Mouse (Mus musculus): ENCODE data around the gene Sptbn1. TPM values are rescaled to one million over a fixed set of nuclear protein-coding genes. Genes with fewer than 3 reads are reported as not detected.
A peak's percentile ranks its signal among the peaks of the same experiment; 100 is the strongest.

Sptbn1 gene
- polyA plus RNA-seq, 1 experiment from 2014 or later, result 185 TPM

DNA sequence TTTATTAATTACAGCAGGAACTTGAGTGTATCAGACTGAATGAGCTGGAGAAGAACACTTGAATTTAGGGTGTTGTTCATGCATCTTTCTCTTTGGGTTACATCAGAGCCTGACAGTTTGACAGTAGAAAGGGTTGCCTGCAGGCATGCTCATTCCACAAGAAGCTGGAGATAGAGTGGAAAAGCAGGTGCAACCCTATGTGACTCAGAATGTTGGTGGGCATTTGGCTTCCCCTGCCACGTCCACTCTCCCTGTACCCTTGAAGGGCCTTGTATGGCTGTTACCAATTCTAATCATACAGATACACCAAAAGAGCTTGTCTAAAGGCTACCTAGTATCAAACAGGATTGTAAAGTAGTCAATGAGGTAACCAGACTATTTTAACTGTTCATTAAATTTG is 106.2 kb downstream of the Sptbn1 start:
- no peak overlapping the region for H3K9ac ChIP-seq (ENCODE audit: low read depth, low read length)
- WGBS, result 96% methylated on average over 1 of the region's 1 CpGs
- H3K4me2 ChIP-seq (ENCODE audit: low read length), result no peak overlapping the region
- H3K27me3 ChIP-seq (ENCODE audit: control insufficient read depth, insufficient read depth, low read depth, low read length), result no peaks in the 10 kb centered on the region
- H3K4me1 ChIP-seq (ENCODE audit: control insufficient read depth, insufficient read depth, low read length), result peaks cover 22% of the 10 kb centered on the region
- H3K9me3 ChIP-seq (replicated peaks; ENCODE audit: control insufficient read depth, low read length, poor library complexity, severe bottlenecking), result no peaks in the 10 kb centered on the region
- H3K4me3 ChIP-seq (ENCODE audit: low read depth, low read length), result no peak overlapping the region
- no peaks in the 10 kb centered on the region for H3K36me3 ChIP-seq (ENCODE audit: control insufficient read depth, insufficient read depth, low read length)
- H3K27ac ChIP-seq (ENCODE audit: low read length), result no peak overlapping the region
- ATAC-seq, result no peak

DNA sequence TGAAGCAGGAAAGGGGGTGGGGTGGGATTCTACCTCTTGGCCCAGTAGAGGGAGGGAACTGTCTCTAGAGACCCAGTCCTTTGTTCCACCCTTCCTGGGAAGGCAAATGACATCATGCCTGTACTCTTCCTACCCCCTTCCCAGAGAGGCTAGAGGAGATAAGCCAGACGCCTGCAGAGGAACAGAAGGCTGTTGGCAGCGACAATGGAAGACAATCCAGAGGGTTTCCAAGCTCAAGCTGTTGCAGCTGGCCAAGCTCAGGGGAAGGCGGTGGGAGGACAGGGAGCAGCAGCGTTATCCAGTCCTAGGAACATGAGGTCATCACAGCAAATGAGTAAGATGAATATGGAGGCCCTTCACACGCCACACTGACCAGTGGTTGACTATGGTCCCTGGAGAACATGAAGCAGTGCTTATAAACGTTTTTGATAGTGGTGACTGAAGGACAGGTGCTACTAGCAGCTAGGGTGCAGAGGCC is 106.8 kb downstream of the Sptbn1 start:
- H3K4me3 ChIP-seq (ENCODE audit: low read depth, low read length), result no peak overlapping the region
- H3K9ac ChIP-seq (ENCODE audit: low read depth, low read length), result no peak overlapping the region
- peaks cover 17% of the 10 kb centered on the region for H3K4me1 ChIP-seq (ENCODE audit: control insufficient read depth, insufficient read depth, low read length)
- H3K27me3 ChIP-seq (ENCODE audit: control insufficient read depth, insufficient read depth, low read depth, low read length), result no peaks in the 10 kb centered on the region
- peak overlapping the region; percentile 47; the same call in 1 of the 2 replicates for H3K27ac ChIP-seq (ENCODE audit: low read length)
- 29% methylated on average over 6 of the region's 6 CpGs for WGBS
- H3K36me3 ChIP-seq (ENCODE audit: control insufficient read depth, insufficient read depth, low read length), result no peaks in the 10 kb centered on the region
- peak; percentile 59 for ATAC-seq
- no peaks in the 10 kb centered on the region for H3K9me3 ChIP-seq (replicated peaks; ENCODE audit: control insufficient read depth, low read length, poor library complexity, severe bottlenecking)
- no peak overlapping the region for H3K4me2 ChIP-seq (ENCODE audit: low read length)

DNA sequence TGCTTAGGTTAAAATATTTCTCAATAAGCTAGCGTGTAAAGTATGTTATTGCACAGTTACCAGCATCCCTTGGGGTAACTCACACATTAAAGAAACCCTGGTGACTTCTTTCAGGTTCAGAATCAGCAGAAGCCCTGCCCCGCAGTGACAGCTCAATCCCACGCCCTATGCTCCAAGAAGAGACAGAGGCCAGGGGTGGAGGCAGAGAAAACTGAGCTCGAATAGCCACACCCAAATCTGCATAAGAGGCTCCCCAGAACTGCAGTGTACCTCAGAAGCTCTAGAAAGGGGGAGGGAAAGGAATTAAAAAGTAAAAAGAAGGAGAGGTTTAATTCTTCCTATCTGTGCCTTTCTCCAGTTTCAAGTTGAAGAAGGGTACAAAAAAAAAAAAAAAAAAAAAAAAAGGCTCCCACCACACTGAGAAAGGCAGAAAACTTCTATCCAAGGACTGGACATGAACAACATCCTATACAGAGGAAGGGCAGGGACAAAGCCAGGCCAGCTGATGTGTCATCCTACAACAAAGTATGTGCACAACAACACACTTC is 107.3 kb downstream of the Sptbn1 start:
- 62% methylated on average over 4 of the region's 4 CpGs for WGBS

DNA sequence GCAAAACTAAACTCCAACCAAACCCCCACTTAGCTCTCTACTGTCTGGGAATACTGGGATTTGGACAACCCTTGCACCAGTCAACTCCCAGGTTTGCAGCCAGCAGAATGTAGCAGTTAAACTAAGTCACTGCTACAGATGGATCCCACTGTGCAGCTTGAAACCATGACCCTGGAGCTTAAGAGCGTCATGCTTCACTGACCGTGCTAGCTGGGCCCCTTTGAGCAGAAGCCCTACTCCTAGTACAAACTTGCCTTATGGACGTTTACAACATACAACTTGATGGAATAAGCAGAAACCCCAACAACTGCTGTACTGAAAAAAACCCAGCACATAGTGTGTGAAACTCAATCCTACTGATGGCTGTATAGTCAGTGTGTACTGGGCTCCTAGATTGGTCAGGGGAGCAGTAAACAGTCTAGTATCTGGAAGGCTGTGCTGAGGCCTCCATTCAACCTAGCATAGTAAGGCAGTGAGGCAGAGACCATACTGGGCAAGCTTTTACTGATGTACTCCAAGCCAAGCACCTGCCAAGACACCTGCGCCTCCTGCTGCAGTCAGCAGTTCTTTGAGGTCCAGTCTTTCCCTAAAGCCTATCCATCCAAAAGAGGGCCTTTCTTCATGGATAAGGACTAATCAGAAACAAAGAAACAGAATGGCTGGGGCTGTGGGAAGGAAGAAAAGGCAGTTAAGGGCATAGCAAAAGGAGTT is 108.3 kb downstream of the Sptbn1 start:
- H3K4me1 ChIP-seq (ENCODE audit: control insufficient read depth, insufficient read depth, low read length), result peaks cover 10% of the 10 kb centered on the region
- H3K4me3 ChIP-seq (ENCODE audit: low read depth, low read length), result no peak overlapping the region
- 69% methylated on average over 4 of the region's 4 CpGs for WGBS
- H3K27me3 ChIP-seq (ENCODE audit: control insufficient read depth, insufficient read depth, low read depth, low read length), result no peaks in the 10 kb centered on the region
- H3K9ac ChIP-seq (ENCODE audit: low read depth, low read length), result no peak overlapping the region
- H3K36me3 ChIP-seq (ENCODE audit: control insufficient read depth, insufficient read depth, low read length), result no peaks in the 10 kb centered on the region
- no peak overlapping the region for H3K4me2 ChIP-seq (ENCODE audit: low read length)
- H3K9me3 ChIP-seq (replicated peaks; ENCODE audit: control insufficient read depth, low read length, poor library complexity, severe bottlenecking), result no peaks in the 10 kb centered on the region
- ATAC-seq, result no peak
- H3K27ac ChIP-seq (ENCODE audit: low read length), result no peak overlapping the region

More for the DNA sequence above, 107.3 kb downstream of the Sptbn1 start:
- no peak overlapping the region for H3K9ac ChIP-seq (ENCODE audit: low read depth, low read length)
- H3K4me2 ChIP-seq (ENCODE audit: low read length), result no peak overlapping the region
- H3K4me3 ChIP-seq (ENCODE audit: low read depth, low read length), result no peak overlapping the region
- H3K36me3 ChIP-seq (ENCODE audit: control insufficient read depth, insufficient read depth, low read length), result no peaks in the 10 kb centered on the region
- peaks cover 13% of the 10 kb centered on the region for H3K4me1 ChIP-seq (ENCODE audit: control insufficient read depth, insufficient read depth, low read length)
- no peak overlapping the region; the same call in 1 of the 2 replicates for H3K27ac ChIP-seq (ENCODE audit: low read length)
- H3K27me3 ChIP-seq (ENCODE audit: control insufficient read depth, insufficient read depth, low read depth, low read length), result no peaks in the 10 kb centered on the region
- no peaks in the 10 kb centered on the region for H3K9me3 ChIP-seq (replicated peaks; ENCODE audit: control insufficient read depth, low read length, poor library complexity, severe bottlenecking)
- no peak; the same call in 1 of the 2 replicates for ATAC-seq

DNA sequence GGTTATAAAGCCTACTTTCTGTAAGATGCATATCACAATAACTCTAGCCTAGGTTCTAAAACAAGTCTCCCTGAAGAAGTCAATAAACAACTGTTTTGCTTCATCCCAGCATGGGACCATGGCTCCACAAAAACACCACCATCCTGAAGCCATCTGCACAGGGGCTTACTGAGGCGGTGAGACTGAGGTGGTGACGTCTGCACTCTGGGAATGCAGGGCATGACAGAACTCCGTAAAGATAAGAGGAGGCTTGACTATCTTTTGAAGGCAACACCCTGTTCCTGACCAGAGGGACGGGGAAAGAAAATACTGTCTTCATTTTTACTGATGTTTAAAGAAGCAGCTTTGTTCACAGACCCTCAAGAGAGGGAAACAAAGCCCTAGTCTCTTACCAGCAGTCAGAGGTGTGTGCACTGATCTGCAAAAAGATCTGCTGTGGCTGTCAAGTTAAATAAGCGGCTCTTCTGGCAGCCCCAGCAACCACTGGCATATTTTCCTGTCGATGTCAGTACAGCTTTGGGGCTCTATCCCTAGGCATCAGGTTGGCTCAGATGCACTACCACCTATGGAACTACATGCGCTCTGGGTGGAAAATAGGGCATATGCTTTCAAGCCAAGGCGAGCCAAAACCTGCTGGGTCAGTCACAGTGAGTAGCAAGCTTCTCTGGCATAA is 109.8 kb downstream of the Sptbn1 start:
- Histone ChIP-seq H3K27me3 (ENCODE audit: control insufficient read depth, insufficient read depth, low read depth, low read length) (no peaks in the 10 kb centered on the region), H3K4me3 (ENCODE audit: low read depth, low read length) (no peak overlapping the region), H3K9ac (ENCODE audit: low read depth, low read length) (no peak overlapping the region), H3K4me2 (ENCODE audit: low read length) (no peak overlapping the region), H3K9me3 (replicated peaks; ENCODE audit: control insufficient read depth, low read length, poor library complexity, severe bottlenecking) (no peaks in the 10 kb centered on the region), H3K36me3 (ENCODE audit: control insufficient read depth, insufficient read depth, low read length) (peaks cover 8% of the 10 kb centered on the region; the same call in 1 of the 2 replicates), H3K27ac (ENCODE audit: low read length) (no peak overlapping the region), H3K4me1 (ENCODE audit: control insufficient read depth, insufficient read depth, low read length) (peaks cover 10% of the 10 kb centered on the region)
- 0 out of 2 replicates have a peak, but pooled peaks have one; percentile 15 for ATAC-seq
- 49% methylated on average over 8 of the region's 8 CpGs for WGBS

DNA sequence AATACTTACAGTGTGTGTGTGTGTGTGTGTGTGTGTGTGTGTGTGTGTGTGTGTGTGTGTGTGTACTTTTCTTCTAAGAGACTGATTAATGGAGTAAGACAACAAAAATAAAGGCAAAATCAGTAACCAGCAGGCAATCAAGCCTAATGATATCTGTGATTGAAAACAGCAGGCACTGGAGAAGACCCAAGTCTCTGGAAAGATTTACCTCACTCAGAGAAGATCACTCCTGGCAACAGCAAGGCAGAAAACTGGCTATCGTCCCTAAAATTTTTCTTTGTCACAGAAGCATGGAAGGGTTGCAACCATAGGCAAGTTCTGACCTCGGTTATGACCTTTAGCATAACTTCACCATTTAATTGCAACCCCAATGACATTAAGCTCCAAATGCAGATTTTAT is 112.1 kb downstream of the Sptbn1 start:
- ATAC-seq, result no peak
- Histone ChIP-seq H3K9ac (ENCODE audit: low read depth, low read length) (no peak overlapping the region), H3K9me3 (replicated peaks; ENCODE audit: control insufficient read depth, low read length, poor library complexity, severe bottlenecking) (no peaks in the 10 kb centered on the region), H3K36me3 (ENCODE audit: control insufficient read depth, insufficient read depth, low read length) (peaks cover 14% of the 10 kb centered on the region; the same call in 1 of the 2 replicates), H3K27me3 (ENCODE audit: control insufficient read depth, insufficient read depth, low read depth, low read length) (no peaks in the 10 kb centered on the region), H3K27ac (ENCODE audit: low read length) (no peak overlapping the region), H3K4me2 (ENCODE audit: low read length) (no peak overlapping the region), H3K4me1 (ENCODE audit: control insufficient read depth, insufficient read depth, low read length) (peaks cover 2% of the 10 kb centered on the region; the same call in 1 of the 2 replicates), H3K4me3 (ENCODE audit: low read depth, low read length) (no peak overlapping the region)
- WGBS, result 79% methylated on average over 2 of the region's 2 CpGs

DNA sequence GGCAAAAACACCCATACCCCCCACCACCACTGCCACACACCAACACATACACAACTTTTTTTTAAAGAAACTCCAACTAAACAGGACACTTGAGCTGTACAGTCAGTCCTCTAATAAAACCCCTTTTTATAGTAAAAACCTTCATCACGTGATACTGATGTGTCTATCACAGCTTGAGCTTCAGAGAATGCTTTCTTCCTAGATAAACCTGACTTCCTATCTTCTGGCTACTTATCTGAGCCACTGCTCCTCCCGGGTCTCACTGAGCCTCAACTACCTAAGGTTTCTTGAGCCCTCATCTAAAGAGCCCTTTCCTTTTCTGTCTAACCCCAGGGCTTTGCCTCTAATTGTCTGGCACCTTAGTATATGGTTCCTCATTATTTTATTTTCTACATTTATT is 113.0 kb downstream of the Sptbn1 start:
- Histone ChIP-seq H3K4me1 (ENCODE audit: control insufficient read depth, insufficient read depth, low read length) (peaks cover 2% of the 10 kb centered on the region; the same call in 1 of the 2 replicates), H3K36me3 (ENCODE audit: control insufficient read depth, insufficient read depth, low read length) (peaks cover 22% of the 10 kb centered on the region), H3K9ac (ENCODE audit: low read depth, low read length) (no peak overlapping the region), H3K27ac (ENCODE audit: low read length) (no peak overlapping the region), H3K27me3 (ENCODE audit: control insufficient read depth, insufficient read depth, low read depth, low read length) (no peaks in the 10 kb centered on the region), H3K4me3 (ENCODE audit: low read depth, low read length) (no peak overlapping the region), H3K9me3 (replicated peaks; ENCODE audit: control insufficient read depth, low read length, poor library complexity, severe bottlenecking) (no peaks in the 10 kb centered on the region), H3K4me2 (ENCODE audit: low read length) (no peak overlapping the region)
- no peak for ATAC-seq
- WGBS, result 93% methylated on average over 2 of the region's 2 CpGs

DNA sequence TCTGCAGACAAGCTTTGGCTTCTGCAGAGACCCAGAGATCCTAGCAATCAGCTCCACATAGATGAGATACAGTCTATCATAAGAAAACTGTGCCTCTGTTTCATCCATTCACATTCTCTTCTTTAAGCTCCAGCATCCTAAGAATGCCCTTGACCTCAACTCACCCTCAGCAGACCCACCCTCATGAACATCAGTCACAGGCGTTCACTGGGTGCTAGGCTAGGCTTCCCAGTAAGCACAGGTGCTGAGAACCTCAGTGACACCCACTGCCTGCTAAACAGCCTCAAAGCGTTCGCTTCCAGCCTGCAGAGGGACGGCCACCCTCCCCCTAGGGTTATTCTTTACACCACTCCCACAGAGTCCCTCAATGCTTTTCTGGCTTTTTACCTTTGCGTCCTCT is 119.1 kb downstream of the Sptbn1 start:
- Histone ChIP-seq H3K27me3 (ENCODE audit: control insufficient read depth, insufficient read depth, low read depth, low read length) (no peaks in the 10 kb centered on the region), H3K9ac (ENCODE audit: low read depth, low read length) (no peak overlapping the region), H3K4me1 (ENCODE audit: control insufficient read depth, insufficient read depth, low read length) (no peaks in the 10 kb centered on the region), H3K27ac (ENCODE audit: low read length) (no peak overlapping the region), H3K36me3 (ENCODE audit: control insufficient read depth, insufficient read depth, low read length) (peaks cover 47% of the 10 kb centered on the region), H3K4me3 (ENCODE audit: low read depth, low read length) (no peak overlapping the region), H3K9me3 (replicated peaks; ENCODE audit: control insufficient read depth, low read length, poor library complexity, severe bottlenecking) (no peaks in the 10 kb centered on the region), H3K4me2 (ENCODE audit: low read length) (no peak overlapping the region)
- 86% methylated on average over 5 of the region's 5 CpGs for WGBS
- no peak for ATAC-seq

DNA sequence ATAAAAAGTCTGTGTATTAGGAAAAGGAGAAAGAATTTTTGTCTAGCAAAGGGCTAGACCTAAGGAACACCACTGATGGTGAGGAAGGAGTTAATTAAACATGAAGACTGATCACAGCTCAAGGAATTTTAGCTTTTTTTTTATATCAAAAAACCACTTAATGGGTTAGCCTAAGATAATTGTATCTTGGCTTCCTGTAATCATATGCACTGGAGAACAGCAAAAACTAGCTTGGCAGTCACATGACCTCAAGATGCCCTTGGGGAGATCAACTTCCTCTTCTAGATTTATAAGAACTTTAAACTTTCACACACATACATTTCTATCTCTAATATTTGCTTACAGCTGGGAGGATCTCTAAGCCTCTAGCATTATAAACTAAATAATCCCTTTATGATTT is 119.6 kb downstream of the Sptbn1 start:
- no peaks in the 10 kb centered on the region for H3K27me3 ChIP-seq (ENCODE audit: control insufficient read depth, insufficient read depth, low read depth, low read length)
- no peak overlapping the region for H3K4me2 ChIP-seq (ENCODE audit: low read length)
- ATAC-seq, result no peak
- H3K9ac ChIP-seq (ENCODE audit: low read depth, low read length), result no peak overlapping the region
- peaks cover 42% of the 10 kb centered on the region for H3K36me3 ChIP-seq (ENCODE audit: control insufficient read depth, insufficient read depth, low read length)
- no peaks in the 10 kb centered on the region for H3K4me1 ChIP-seq (ENCODE audit: control insufficient read depth, insufficient read depth, low read length)
- H3K27ac ChIP-seq (ENCODE audit: low read length), result no peak overlapping the region
- no peaks in the 10 kb centered on the region for H3K9me3 ChIP-seq (replicated peaks; ENCODE audit: control insufficient read depth, low read length, poor library complexity, severe bottlenecking)
- no peak overlapping the region for H3K4me3 ChIP-seq (ENCODE audit: low read depth, low read length)

Measured in midbrain, embryonic 16.5 days (tissue).